Mouse (Mus musculus) bone marrow, adult 2 months (tissue): ENCODE data around the gene Pom121l2.

ENCODE experiments used
- CTCF ChIP-seq: fragments of 200-500 bp; IDR thresholded peaks from 2 replicates; pipeline ENCODE4 v1.5.1; 2011; ENCODE audit warnings: low read length, control low read depth; ENCODE audit not compliant: control insufficient read depth, insufficient read depth
- POLR2A ChIP-seq: fragments of 200-500 bp; IDR thresholded peaks from 2 replicates; pipeline ENCODE4 v1.6.1; 2011; ENCODE audit warnings: low read depth, mild to moderate bottlenecking, control low read depth, low read length, borderline replicate concordance; ENCODE audit not compliant: control insufficient read depth

DNA sequence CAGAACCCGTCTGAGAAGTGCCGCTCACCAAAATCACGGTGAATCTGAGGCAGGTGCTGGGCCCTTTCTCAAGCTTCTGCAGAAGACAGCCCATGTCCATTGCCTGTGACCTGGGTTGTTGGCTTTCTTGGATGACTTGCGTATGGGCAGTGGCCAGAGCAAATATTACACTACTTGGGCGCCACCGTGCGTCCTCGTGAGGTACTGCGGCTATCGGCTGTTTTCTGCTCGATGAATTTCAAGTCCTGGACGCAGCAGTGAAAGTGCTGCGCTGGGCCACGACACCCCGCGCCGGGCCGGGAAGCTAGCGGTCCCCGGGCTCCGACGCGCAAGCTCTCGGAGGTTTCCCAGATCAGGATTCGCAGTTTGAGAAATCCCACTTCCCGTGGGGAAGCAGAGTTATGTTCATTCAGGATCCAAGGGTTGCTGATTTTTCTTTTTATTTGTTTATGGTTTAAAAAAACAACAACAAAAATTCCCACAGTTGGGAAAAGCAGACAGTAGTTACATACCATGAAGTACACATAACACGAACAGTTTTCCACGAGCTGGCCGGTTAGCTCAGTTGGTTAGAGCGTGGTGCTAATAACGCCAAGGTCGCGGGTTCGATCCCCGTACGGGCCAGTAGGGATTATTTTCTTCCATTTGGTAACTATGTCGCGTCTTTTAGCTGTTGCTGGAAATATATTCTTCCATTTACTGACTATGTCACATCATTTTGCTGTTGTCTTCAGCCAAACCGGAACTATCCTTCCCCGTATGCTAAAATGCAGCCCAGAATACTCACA lies 47.9 kb downstream of the Pom121l2 start:
- TF ChIP-seq CTCF (peak; percentile 97), POLR2A (0 out of 2 replicates have a peak, but pooled peaks have one; percentile 18)
